Mouse (Mus musculus): ENCODE data around the gene Vegfd. TPM values are rescaled to one million over a fixed set of nuclear protein-coding genes. Genes with fewer than 3 reads are reported as not detected.

Gene Vegfd
- polyA plus RNA-seq, 1 experiment from 2014 or later, result 2.0 TPM

- no peaks in the 10 kb centered on the region for H3K27me3 ChIP-seq (replicated peaks; ENCODE audit: control insufficient read depth, insufficient read depth, low read length)
- no peaks in the 10 kb centered on the region for H3K4me1 ChIP-seq (ENCODE audit: control insufficient read depth, insufficient read depth, low read length)
Measured at GRCm38 (mm10) chrX:164431541-164431940, 58.4 kb downstream of the Vegfd start.

DNA sequence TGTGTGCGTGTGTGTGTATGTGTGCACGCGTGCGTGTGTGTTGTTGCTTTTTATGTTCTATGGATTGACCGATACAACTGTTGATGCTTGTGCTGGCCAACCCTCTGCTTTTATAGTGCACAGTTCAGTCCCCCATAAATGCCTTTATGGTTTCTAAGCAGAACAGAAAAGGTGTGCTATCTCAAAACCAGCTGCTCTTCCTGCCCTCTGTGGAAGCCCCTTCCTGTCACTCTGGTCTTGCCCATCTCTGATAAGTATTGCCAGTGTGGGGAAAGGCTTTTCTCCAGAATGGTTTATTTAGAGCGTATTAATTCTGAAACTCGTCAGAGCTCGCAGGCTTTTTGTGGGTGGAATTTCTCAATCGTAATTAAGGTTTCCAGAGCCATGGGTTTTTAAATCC is 59.5 kb downstream of the Vegfd start:
- WGBS, result 95% methylated on average over 9 of the region's 9 CpGs
- Histone ChIP-seq H3K4me2 (ENCODE audit: low read depth, low read length) (no peak overlapping the region), H3K9ac (ENCODE audit: low read depth, low read length) (no peak overlapping the region), H3K27ac (ENCODE audit: low read length) (no peak overlapping the region), H3K36me3 (ENCODE audit: control insufficient read depth, insufficient read depth, low read length) (peaks cover 5% of the 10 kb centered on the region; the same call in 1 of the 2 replicates), H3K9me3 (ENCODE audit: control insufficient read depth, low read length) (no peaks in the 10 kb centered on the region), H3K4me1 (ENCODE audit: control insufficient read depth, insufficient read depth, low read length) (no peaks in the 10 kb centered on the region), H3K4me3 (ENCODE audit: low read length) (no peak overlapping the region), H3K27me3 (replicated peaks; ENCODE audit: control insufficient read depth, insufficient read depth, low read length) (no peaks in the 10 kb centered on the region)
- no peak for ATAC-seq

More at GRCm38 (mm10) chrX:164431541-164431940, 58.4 kb downstream of the Vegfd start:
- Histone ChIP-seq H3K27ac (ENCODE audit: low read length) (no peak overlapping the region; the same call in 1 of the 2 replicates), H3K9ac (ENCODE audit: low read depth, low read length) (no peak overlapping the region), H3K36me3 (ENCODE audit: control insufficient read depth, insufficient read depth, low read length) (peaks cover 5% of the 10 kb centered on the region; the same call in 1 of the 2 replicates), H3K4me3 (ENCODE audit: low read length) (no peak overlapping the region), H3K4me2 (ENCODE audit: low read depth, low read length) (no peak overlapping the region), H3K9me3 (ENCODE audit: control insufficient read depth, low read length) (no peaks in the 10 kb centered on the region)
- 0 out of 2 replicates have a peak, but pooled peaks have one; percentile 37 for ATAC-seq
- whole genome bisulfite sequencing, result 80% methylated on average over 6 of the region's 6 CpGs

DNA sequence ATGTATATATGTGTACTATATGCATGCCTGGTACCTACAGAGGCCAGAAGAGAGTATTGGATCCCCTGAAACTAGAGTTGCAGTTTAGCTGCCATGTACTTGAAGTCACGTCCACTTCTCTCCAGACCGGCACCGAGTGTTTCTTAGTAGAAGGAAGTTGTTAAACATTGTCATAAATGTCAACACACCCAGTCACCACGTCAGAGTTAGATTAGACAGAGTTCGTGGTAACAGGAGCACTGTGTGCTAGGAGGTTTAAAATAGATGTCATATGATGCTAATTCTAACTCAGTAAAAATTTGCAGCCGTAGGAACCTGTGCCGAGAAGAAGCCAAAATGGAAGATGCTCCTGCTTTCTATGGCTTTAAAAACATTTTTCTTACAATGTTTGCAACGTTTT is 63.5 kb downstream of the Vegfd start, which contains the start of gene Asb11:
TSS of gene Asb11 (plus strand) at position 286 of the 400 bp plus-strand sequence.
- Histone ChIP-seq H3K4me1 (ENCODE audit: control insufficient read depth, insufficient read depth, low read length) (no peaks in the 10 kb centered on the region), H3K27ac (ENCODE audit: low read length) (no peak within 1 kb of the TSS), H3K36me3 (ENCODE audit: control insufficient read depth, insufficient read depth, low read length) (peaks cover 2% of the 10 kb centered on the region; the same call in 1 of the 2 replicates), H3K4me3 (ENCODE audit: low read length) (no peak within 1 kb of the TSS), H3K4me2 (ENCODE audit: low read depth, low read length) (no peak within 1 kb of the TSS), H3K27me3 (replicated peaks; ENCODE audit: control insufficient read depth, insufficient read depth, low read length) (no peaks in the 10 kb centered on the region), H3K9ac (ENCODE audit: low read depth, low read length) (no peak within 1 kb of the TSS), H3K9me3 (ENCODE audit: control insufficient read depth, low read length) (no peaks in the 10 kb centered on the region)
- peak; percentile 86 for ATAC-seq
- WGBS, result 50% methylated on average over 8 of the region's 8 CpGs

- Histone ChIP-seq H3K27ac (ENCODE audit: low read length) (no peak overlapping the region), H3K9me3 (ENCODE audit: control insufficient read depth, low read length) (no peaks in the 10 kb centered on the region), H3K4me1 (ENCODE audit: control insufficient read depth, insufficient read depth, low read length) (no peaks in the 10 kb centered on the region), H3K36me3 (ENCODE audit: control insufficient read depth, insufficient read depth, low read length) (no peaks in the 10 kb centered on the region), H3K4me2 (ENCODE audit: low read depth, low read length) (no peak overlapping the region), H3K27me3 (replicated peaks; ENCODE audit: control insufficient read depth, insufficient read depth, low read length) (no peaks in the 10 kb centered on the region), H3K9ac (ENCODE audit: low read depth, low read length) (no peak overlapping the region), H3K4me3 (ENCODE audit: low read length) (no peak overlapping the region)
- ATAC-seq, result no peak
- WGBS, result 87% methylated on average over 7 of the region's 7 CpGs
Measured at GRCm38 (mm10) chrX:164439462-164439861, 66.3 kb downstream of the Vegfd start.

DNA sequence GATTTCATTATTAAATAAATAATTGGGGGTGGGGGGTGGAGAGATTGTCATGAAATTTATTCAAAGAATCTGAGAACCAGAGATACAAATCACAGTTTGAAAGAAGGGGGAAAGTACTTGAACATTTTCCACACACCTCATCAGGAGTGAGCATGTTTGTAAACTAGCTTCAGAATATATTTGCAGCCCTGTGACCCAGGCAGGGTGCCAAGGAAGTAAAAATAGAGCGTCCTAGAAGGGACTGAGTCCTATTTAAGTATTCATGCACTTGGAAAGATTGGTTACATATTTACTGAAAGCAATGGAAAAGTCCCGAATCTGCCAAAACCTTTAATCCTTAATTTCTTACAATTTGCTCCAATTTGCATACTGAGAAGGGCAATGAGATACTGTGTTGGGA is 67.0 kb downstream of the Vegfd start:
- no peak overlapping the region for H3K4me2 ChIP-seq (ENCODE audit: low read depth, low read length)
- ATAC-seq, result no peak
- no peaks in the 10 kb centered on the region for H3K9me3 ChIP-seq (ENCODE audit: control insufficient read depth, low read length)
- no peak overlapping the region for H3K27ac ChIP-seq (ENCODE audit: low read length)
- WGBS, result 63% methylated on average over 2 of the region's 2 CpGs
- no peak overlapping the region for H3K4me3 ChIP-seq (ENCODE audit: low read length)
- no peaks in the 10 kb centered on the region for H3K27me3 ChIP-seq (replicated peaks; ENCODE audit: control insufficient read depth, insufficient read depth, low read length)
- no peaks in the 10 kb centered on the region for H3K4me1 ChIP-seq (ENCODE audit: control insufficient read depth, insufficient read depth, low read length)
- no peaks in the 10 kb centered on the region for H3K36me3 ChIP-seq (ENCODE audit: control insufficient read depth, insufficient read depth, low read length)
- H3K9ac ChIP-seq (ENCODE audit: low read depth, low read length), result no peak overlapping the region

GRCm38 (mm10) chrX:164440703-164441102 is 67.5 kb downstream of the Vegfd start:
- H3K27ac ChIP-seq (ENCODE audit: low read length), result no peak overlapping the region
- no peak overlapping the region for H3K9ac ChIP-seq (ENCODE audit: low read depth, low read length)
- no peak overlapping the region for H3K4me2 ChIP-seq (ENCODE audit: low read depth, low read length)
- H3K4me3 ChIP-seq (ENCODE audit: low read length), result no peak overlapping the region
- WGBS, result 78% methylated on average over 3 of the region's 3 CpGs
- no peaks in the 10 kb centered on the region for H3K9me3 ChIP-seq (ENCODE audit: control insufficient read depth, low read length)
- H3K4me1 ChIP-seq (ENCODE audit: control insufficient read depth, insufficient read depth, low read length), result no peaks in the 10 kb centered on the region
- H3K27me3 ChIP-seq (replicated peaks; ENCODE audit: control insufficient read depth, insufficient read depth, low read length), result no peaks in the 10 kb centered on the region
- no peak for ATAC-seq
- H3K36me3 ChIP-seq (ENCODE audit: control insufficient read depth, insufficient read depth, low read length), result no peaks in the 10 kb centered on the region

DNA sequence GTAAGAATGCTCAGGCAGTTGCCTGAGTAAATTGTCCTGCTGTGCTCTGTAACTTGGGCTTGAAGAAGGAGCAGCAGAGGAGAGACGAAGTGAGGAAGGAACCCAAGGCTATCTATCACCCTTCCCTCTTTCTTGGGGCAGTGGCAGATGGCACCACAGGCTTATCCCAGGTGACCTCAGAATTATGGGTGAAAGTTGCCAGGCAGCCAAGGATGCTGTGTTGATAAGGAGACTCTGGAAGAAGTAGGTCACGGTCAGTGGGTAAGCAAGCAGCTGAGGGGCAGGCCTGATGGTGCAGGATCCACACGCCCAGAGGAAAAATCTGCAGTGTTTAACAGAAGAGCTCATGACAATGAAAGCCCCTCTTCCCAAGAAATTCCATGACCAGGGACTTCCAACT is 68.1 kb downstream of the Vegfd start:
- Histone ChIP-seq H3K9me3 (ENCODE audit: control insufficient read depth, low read length) (no peaks in the 10 kb centered on the region), H3K4me1 (ENCODE audit: control insufficient read depth, insufficient read depth, low read length) (no peaks in the 10 kb centered on the region), H3K36me3 (ENCODE audit: control insufficient read depth, insufficient read depth, low read length) (no peaks in the 10 kb centered on the region), H3K9ac (ENCODE audit: low read depth, low read length) (no peak overlapping the region), H3K4me2 (ENCODE audit: low read depth, low read length) (no peak overlapping the region), H3K27me3 (replicated peaks; ENCODE audit: control insufficient read depth, insufficient read depth, low read length) (no peaks in the 10 kb centered on the region), H3K27ac (ENCODE audit: low read length) (no peak overlapping the region), H3K4me3 (ENCODE audit: low read length) (no peak overlapping the region)
- 76% methylated on average over 3 of the region's 3 CpGs for WGBS
- ATAC-seq, result no peak

- H3K36me3 ChIP-seq (ENCODE audit: control insufficient read depth, insufficient read depth, low read length), result no peaks in the 10 kb centered on the region
- WGBS, result 69% methylated on average over 12 of the region's 12 CpGs
- ATAC-seq, result no peak
Measured at GRCm38 (mm10) chrX:164445601-164446000, 72.4 kb downstream of the Vegfd start.

GRCm38 (mm10) chrX:164446106-164446551 is 73.0 kb downstream of the Vegfd start:
- 0 out of 2 replicates have a peak, but pooled peaks have one; percentile 53 for ATAC-seq
- Histone ChIP-seq H3K9me3 (ENCODE audit: control insufficient read depth, low read length) (no peaks in the 10 kb centered on the region), H3K27ac (ENCODE audit: low read length) (no peak overlapping the region), H3K4me1 (ENCODE audit: control insufficient read depth, insufficient read depth, low read length) (no peaks in the 10 kb centered on the region), H3K4me3 (ENCODE audit: low read length) (no peak overlapping the region), H3K36me3 (ENCODE audit: control insufficient read depth, insufficient read depth, low read length) (no peaks in the 10 kb centered on the region), H3K9ac (ENCODE audit: low read depth, low read length) (no peak overlapping the region), H3K4me2 (ENCODE audit: low read depth, low read length) (no peak overlapping the region), H3K27me3 (replicated peaks; ENCODE audit: control insufficient read depth, insufficient read depth, low read length) (no peaks in the 10 kb centered on the region)
- 77% methylated on average over 10 of the region's 10 CpGs for WGBS

More at GRCm38 (mm10) chrX:164445601-164446000, 72.4 kb downstream of the Vegfd start:
- no peak overlapping the region for H3K4me3 ChIP-seq (ENCODE audit: low read length)
- no peak overlapping the region for H3K9ac ChIP-seq (ENCODE audit: low read depth, low read length)
- no peaks in the 10 kb centered on the region for H3K4me1 ChIP-seq (ENCODE audit: control insufficient read depth, insufficient read depth, low read length)
- H3K27ac ChIP-seq (ENCODE audit: low read length), result no peak overlapping the region
- H3K27me3 ChIP-seq (replicated peaks; ENCODE audit: control insufficient read depth, insufficient read depth, low read length), result no peaks in the 10 kb centered on the region
- H3K4me2 ChIP-seq (ENCODE audit: low read depth, low read length), result no peak overlapping the region
- no peaks in the 10 kb centered on the region for H3K9me3 ChIP-seq (ENCODE audit: control insufficient read depth, low read length)

All from intestine, embryonic 16.5 days (tissue).